Mouse (Mus musculus) heart, postnatal 25 days (tissue): ENCODE results near the gene Ccdc88a. TPM values are rescaled to one million over a fixed set of nuclear protein-coding genes. Genes with fewer than 3 reads are reported as not detected.

Experiments used
- DNase-seq: peaks from one replicate; pipeline ENCODE4 v3.0.0; 2022; ENCODE audit warnings: low spot score
- intact Hi-C: fragments of 180-260 bp; cut with DNase I; formaldehyde crosslinking; loops from one replicate; pipeline ENCODE4 v1.15.1; 2025
- total RNA-seq, 2 experiments: library from RNA; stranded (reverse); gene quantifications; 2 replicates each; pipeline ENCODE4 v1.2.3; 2021

The Ccdc88a gene
- total RNA-seq, 2 experiments from 2014 or later, result 7.7 to 10.6 TPM

DNA sequence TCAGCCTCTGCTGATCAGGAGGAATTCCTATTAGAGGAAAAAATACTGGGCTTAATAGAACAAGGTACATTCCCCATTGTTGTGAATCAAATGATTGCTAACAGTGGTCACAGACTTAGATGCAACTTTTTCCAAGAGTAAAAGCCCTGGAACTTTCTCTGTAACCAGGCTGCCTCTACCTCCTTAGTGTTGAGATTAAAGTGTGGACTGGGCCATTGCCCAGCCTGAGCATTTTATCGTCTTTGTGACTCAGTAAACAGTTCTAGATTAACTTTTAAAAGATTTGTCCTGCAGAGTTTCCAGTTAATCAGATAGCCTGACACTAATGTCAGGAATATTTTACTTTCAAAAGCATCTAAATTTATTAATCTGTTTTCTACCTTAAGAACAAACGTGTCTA, 173.3 kb downstream of the Ccdc88a start:
- intact Hi-C loops, result loop anchor here (2.0 to 5.0 kb wide), 2 partner anchors 20 to 146 kb away; partner anchors contain the start of genes Mtif2 and Rtn4
- no peak for DNase-seq

DNA sequence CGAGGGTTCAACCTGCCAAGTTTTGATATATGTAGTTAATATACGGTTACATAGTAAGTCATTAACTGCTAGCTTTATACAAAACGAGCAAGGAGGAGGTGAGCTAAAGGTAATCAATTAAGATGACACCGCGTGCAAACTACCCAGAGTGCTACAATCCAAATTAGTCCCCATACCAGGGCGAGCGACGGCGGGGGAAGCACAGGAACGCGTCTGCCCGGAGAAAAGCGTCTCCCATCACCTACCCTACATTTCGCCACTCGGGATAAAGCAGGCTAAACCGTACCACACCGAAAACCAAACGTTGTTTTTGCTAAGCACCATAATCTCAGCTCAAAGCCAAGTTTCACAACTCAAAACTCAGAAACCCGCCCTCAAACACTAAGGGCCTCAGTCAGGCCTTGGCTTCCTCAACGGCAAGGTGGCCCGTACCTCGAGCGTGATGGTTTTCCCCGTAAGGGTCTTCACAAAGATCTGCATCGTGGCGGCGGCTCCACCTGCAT, 173.8 kb downstream of the Ccdc88a start:
- DNase-seq, result no peak
- intact Hi-C loops, result loop anchor here (2.0 to 5.0 kb wide), 2 partner anchors 20 to 145 kb away; partner anchors contain the start of genes Mtif2 and Rtn4

DNA sequence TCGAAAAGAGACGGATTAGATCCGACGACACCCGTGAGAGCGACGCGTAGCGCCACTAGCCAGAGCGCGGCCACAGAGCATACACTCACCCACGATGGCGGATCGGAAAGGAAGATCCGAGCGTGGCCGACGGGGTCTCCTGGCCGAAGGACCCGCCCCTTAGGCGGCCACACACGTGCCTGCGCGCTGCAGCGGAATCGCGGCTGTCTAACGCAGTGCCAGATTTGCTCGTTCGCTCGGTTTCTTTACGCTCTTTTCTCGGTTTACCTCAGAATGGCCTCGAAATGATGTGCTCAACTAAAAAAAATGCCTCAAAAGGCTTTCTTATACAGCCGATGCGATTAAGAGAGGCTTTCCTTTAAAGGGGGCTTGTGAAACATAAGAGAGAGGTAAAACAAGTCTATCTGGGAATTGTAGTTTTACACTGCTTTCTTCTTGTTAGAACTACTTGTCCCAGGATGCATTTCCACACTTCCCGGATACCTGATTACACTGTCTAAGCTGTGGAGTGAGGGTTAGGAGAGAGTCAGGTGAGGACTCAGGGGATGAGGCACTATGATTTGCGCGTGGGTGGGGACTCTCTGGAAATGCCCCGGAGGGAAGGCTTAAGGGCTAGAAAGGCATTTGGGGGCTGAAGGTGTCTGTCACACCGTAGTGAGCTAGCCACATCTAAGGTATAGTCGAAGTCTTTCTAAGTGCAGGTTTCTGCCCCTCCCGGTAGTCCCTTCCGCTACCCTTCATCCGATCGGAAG, 174.5 kb downstream of the Ccdc88a start, which contains the start of the genes Clhc1 and Rps27a:
Gene Clhc1, plus strand, starts transcription at position 199 of the 752 bp plus-strand sequence.
Gene Rps27a, minus strand, starts transcription at position 358 of the 752 bp plus-strand sequence.
- intact Hi-C loops, result loop anchor here (2.0 to 5.0 kb wide), 2 partner anchors 21 to 144 kb away; partner anchors contain the start of genes Mtif2 and Rtn4
- DNase-seq, result peak; percentile 83

DNA sequence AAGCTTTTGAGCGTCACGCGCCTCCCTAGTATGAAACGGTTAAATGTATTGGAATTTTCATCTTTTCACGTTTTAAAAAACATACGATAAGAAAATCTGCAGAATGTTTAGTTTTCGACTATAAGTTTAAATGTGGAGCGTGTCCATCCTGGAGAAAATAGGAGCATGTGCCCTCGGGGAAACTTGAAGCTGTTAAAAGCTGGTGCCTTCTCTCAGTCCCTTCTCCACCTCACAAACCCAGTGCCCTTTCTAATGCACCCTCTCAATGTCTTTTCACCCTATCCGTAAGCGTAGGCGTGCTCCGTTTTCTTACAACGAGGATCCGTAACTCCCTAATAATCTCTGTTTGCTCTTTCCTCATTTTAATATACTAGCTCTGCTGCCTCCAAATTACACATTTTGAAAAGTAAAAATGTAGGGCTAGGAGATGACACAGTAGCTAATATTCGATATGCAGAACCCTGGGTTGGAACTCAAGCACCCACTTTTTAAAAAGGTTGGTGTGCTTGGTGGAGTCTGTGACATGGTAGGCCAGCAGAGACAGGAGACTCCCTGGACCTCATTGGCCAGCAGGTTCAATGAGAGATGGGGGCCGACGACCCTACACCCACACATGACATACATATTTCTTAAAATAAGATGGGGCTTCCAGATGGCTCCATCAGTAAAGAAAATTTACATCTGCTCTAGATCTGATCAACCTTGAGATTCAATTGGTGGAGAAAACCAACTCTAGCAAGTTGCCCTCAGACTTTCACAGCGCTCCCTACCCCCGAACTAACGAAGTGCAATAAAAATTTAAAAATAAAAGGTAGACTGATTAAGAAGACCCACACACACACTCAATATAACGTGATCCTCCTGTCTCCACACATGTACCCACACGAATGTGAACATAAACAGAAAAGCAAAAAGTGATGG, 175.3 kb downstream of the Ccdc88a start:
- intact Hi-C loops, result loop anchor here (5.0 kb wide), 1 partner anchor 144 kb away; the partner anchor contains the start of gene Rtn4
- no peak for DNase-seq

DNA sequence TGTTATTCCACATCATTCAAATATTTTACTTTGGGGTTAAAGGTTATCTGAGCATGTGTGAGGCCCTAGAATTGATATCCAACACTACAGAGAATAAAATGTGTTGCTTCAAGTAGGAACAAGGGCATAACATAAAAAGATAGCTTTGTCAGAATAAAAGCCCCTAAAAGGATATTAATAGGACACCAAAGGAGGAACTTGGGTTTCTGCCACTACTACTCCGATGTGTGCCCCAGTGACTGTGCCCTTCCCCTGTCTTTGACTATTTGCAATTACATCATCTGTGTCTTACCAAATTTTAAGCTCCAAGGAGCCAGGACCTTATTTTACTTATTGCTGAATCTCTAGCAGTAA, 175.9 kb downstream of the Ccdc88a start:
- no peak for DNase-seq
- intact Hi-C loops, result loop anchor here (5.0 kb wide), 1 partner anchor 143 kb away; the partner anchor contains the start of gene Rtn4

Other genes starting within 250 kb of the Ccdc88a start
- gene Pnpt1, start 242.9 kb upstream of the Ccdc88a start, total RNA-seq, result 10 to 100 TPM; 29.1 to 31.8 TPM
- 10 to 100 TPM; 32.8 to 33.2 TPM for gene Ppp4r3b, start 200.8 kb upstream of the Ccdc88a start, total RNA-seq
- gene Cfap36, start 126.2 kb upstream of the Ccdc88a start, total RNA-seq, result 10 to 100 TPM; 12.8 to 16.0 TPM
- 10 to 100 TPM; 21.8 to 22.7 TPM for gene Prorsd1, start 141.4 kb downstream of the Ccdc88a start, total RNA-seq
- gene Mtif2, start 152.8 kb downstream of the Ccdc88a start, total RNA-seq, result 10 to 100 TPM; 66.2 to 67.2 TPM
- gene Clhc1, start 174.3 kb downstream of the Ccdc88a start, total RNA-seq, result not detected
- 100 to 1,000 TPM; 474 to 478 TPM for gene Rps27a, start 174.5 kb downstream of the Ccdc88a start, total RNA-seq